Mouse (Mus musculus) liver, embryonic 12.5 days (tissue): ENCODE results near the gene Bicral. TPM values are rescaled to one million over a fixed set of nuclear protein-coding genes. Genes with fewer than 3 reads are reported as not detected.

Experiments used
- ATAC-seq: fragments of 200-750 bp; cut with Nextera tagmentation; 2 replicates; pipeline ENCODE4 v1.8.0; 2017; ENCODE audit warnings: moderate number of reproducible peaks, mild to moderate bottlenecking, moderate library complexity
- H3K27ac ChIP-seq: fragments of 300-500 bp; sonication (generic); 2 replicates; pipeline ENCODE4 v1.5.1; 2016; ENCODE audit warnings: mild to moderate bottlenecking
- H3K27me3 ChIP-seq: fragments of 300-500 bp; sonication (generic); replicated peaks from 2 replicates; pipeline ENCODE4 v1.6.1; 2016; ENCODE audit warnings: mild to moderate bottlenecking, moderate library complexity
- H3K36me3 ChIP-seq: fragments of 300-500 bp; sonication (generic); 2 replicates; pipeline ENCODE4 v1.6.1; 2016; ENCODE audit warnings: mild to moderate bottlenecking, moderate library complexity
- H3K4me1 ChIP-seq: fragments of 300-500 bp; sonication (generic); 2 replicates; pipeline ENCODE4 v1.6.1; 2016
- H3K4me2 ChIP-seq: fragments of 300-500 bp; sonication (generic); 2 replicates; pipeline ENCODE4 v1.6.1; 2016; ENCODE audit warnings: mild to moderate bottlenecking, moderate library complexity
- H3K4me3 ChIP-seq: fragments of 300-500 bp; sonication (generic); 2 replicates; pipeline ENCODE4 v1.5.1; 2016; ENCODE audit warnings: mild to moderate bottlenecking, moderate library complexity
- H3K9ac ChIP-seq: fragments of 300-500 bp; sonication (generic); 2 replicates; pipeline ENCODE4 v1.6.1; 2016; ENCODE audit warnings: mild to moderate bottlenecking, moderate library complexity
- H3K9me3 ChIP-seq: fragments of 300-500 bp; sonication (generic); replicated peaks from 2 replicates; pipeline ENCODE4 v1.6.1; 2016; ENCODE audit warnings: mild to moderate bottlenecking, moderate library complexity
- WGBS: fragments of 180-500 bp; shearing (Covaris S2); methylation state at CpG from one replicate; pipeline ENCODE4 v1.1.7; 2016; ENCODE audit not compliant: insufficient replicate concordance; 5-methylcytosine and 5-hydroxymethylcytosine counted together
- polyA plus RNA-seq: library from polyadenylated mRNA; unstranded; fragments of >200 nt; fragmentation: Nextera tagmentation; extraction: Ambion mirVana; gene quantifications from 2 replicates; pipeline ENCODE4 v1.2.1, GENCODE M21; 2016

The Bicral gene
- 4.8 and 5.2 TPM in 2 replicates for polyA plus RNA-seq

DNA sequence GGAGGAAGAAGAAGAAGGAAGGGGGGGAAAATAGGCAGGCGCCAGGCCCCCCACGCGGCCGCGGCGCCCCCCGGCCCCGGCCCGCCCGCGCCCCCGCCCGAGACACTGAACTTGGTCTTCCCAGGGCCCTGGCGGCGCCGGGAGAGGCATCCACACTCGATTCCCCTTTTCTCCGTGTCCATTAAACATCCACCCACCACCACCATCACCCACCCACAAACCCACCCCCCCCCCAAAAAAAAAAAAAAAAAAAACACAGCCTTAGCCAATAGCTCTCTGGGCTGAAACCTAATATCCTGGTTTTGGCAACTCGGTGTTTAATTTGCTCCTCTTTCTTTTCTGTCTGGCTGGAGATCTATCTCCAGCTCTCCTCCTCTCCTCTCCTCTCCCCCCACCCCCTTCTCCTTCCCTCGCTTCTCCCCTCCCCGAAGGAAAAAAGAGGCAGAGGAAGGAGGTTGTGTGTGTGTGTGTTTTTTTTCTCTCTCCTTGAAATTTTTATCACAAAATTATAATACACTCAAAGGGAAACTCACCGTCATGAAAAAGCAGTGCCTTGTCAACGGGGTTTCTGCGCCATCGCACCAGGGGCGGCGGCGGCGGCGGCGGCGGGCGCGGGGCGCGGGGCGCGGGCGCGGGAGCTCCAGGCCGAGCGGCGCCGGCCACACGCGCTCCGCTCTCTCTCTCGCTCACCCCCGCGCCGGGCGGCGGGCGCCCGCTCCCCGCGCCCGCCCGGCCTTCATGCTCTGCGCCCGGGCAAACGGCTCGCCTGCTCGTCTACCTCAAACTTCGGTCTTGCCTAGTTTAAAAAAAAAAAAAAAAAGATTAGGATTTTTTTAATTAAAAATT, at the start of gene Bicral:
Gene Bicral (minus strand): TSS at position 580 of the 846 bp plus-strand sequence.
- peak within 1 kb of the TSS; percentile 100 for H3K9ac ChIP-seq
- H3K4me1 ChIP-seq, result peaks cover 36% of the 10 kb centered on the region
- peak within 1 kb of the TSS; percentile 97 for H3K4me3 ChIP-seq
- peak within 1 kb of the TSS; percentile 99 for H3K27ac ChIP-seq
- under 1% methylated on average over 56 of the region's 65 CpGs for WGBS
- no peaks in the 10 kb centered on the region for H3K9me3 ChIP-seq
- H3K4me2 ChIP-seq, result peak within 1 kb of the TSS; percentile 74
- no peaks in the 10 kb centered on the region for H3K27me3 ChIP-seq
- H3K36me3 ChIP-seq, result no peaks in the 10 kb centered on the region
- ATAC-seq, result peak; percentile 33; the same call in 1 of the 2 replicates

DNA sequence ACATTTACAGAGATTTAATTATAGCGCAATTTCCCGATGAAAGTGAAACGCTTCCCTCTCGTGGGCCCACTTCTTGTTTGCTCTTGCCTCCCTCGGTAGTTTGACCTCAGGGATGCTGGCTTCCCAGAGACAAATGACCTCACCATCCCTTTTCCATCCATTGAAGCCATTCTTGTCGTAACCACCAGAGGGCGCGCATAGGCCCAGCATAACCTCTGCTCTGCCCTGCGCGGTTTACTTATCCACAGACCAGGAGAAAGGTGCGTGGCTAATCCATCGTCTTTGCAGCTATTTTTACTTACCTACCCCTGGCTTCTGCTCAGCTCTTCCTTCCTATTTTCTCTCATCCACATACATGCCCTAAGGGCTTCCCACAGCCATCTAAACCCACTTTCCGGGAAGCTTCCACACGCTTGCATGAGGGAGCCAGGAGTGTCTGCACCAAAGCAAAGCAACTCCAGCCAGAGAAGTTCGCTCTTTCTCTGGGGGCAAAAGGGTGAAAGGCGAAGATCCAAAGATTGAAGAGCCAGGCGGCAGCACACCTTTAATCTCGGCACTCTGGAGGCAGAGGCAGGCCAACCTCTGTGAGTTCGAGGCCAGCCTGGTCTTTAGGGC, 45.7 kb upstream of the Bicral start:
- 0 out of 2 replicates have a peak, but pooled peaks have one; percentile 51 for ATAC-seq
- no peaks in the 10 kb centered on the region for H3K27me3 ChIP-seq
- no peak overlapping the region for H3K4me3 ChIP-seq
- 18% methylated on average over 19 of the region's 19 CpGs for WGBS
- H3K36me3 ChIP-seq, result no peaks in the 10 kb centered on the region
- H3K9ac ChIP-seq, result no peak overlapping the region
- H3K9me3 ChIP-seq, result no peaks in the 10 kb centered on the region
- 0 out of 2 replicates have a peak, but pooled peaks cover 2% of the 10 kb centered on the region for H3K4me1 ChIP-seq
- H3K27ac ChIP-seq, result no peak overlapping the region
- H3K4me2 ChIP-seq, result 0 out of 2 replicates have a peak overlapping the region, but pooled peaks have one; percentile 20

DNA sequence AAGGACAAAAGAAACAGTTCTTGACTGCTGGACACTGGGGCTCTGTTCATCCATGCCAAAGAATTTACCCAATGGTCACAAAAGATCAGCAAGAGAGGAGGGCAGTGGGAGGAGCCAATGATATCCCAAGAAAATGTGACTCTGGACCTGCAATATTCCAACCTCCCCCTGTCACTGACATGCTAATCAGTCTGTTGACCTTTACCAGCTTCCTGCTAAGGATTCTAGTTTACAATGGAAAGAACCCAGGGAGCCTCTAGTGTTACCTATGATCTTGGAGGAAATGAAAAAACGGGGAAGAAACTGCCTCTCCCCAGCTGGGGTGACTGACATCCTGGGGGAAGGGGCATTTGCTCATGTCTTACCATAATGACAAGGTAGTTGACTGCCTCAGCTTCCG, 42.7 kb upstream of the Bicral start:
- 53% methylated on average over 2 of the region's 2 CpGs for WGBS

DNA sequence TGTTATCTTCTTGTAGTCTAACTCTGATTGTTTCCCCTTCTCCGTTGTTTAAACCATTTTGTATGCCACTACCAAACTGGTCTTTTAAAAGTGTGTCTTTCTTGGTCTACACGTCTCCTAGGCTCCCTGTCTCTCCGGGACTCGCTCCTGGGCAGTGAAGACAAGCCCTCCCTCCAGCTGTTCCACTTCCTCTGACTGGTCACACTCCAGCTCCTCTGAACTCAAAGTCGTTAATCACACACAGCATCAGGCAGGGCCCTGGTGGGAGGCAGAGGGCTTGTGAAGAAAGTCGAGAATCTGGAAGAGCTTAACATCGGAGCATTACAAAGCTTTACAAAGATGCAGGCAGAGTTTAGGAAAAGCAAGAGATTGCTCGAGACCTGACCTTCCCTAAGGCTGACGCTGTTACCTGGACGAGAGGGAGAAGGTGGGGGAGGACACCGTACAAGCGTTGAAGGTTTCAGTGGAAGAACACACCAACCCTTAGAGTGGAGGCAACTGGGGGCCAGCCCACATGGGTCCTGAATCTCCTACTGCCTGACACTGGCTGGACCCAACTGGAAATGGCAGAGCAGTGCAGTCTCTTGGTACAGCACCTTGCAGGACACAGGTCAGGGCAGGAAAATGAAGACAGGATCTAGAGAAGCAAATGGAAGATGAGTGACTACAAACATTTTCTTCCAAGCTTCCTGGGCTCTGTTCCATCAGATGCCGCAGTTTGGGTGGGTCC, 39.1 kb upstream of the Bicral start:
- no peak overlapping the region for H3K9ac ChIP-seq
- 0 out of 2 replicates have a peak, but pooled peaks cover 7% of the 10 kb centered on the region for H3K27me3 ChIP-seq
- 0 out of 2 replicates have a peak, but pooled peaks cover 2% of the 10 kb centered on the region for H3K9me3 ChIP-seq
- peaks cover 13% of the 10 kb centered on the region for H3K36me3 ChIP-seq
- H3K4me2 ChIP-seq, result no peak overlapping the region
- WGBS, result 45% methylated on average over 13 of the region's 13 CpGs
- no peak for ATAC-seq
- H3K4me1 ChIP-seq, result peaks cover 17% of the 10 kb centered on the region
- no peak overlapping the region for H3K4me3 ChIP-seq
- H3K27ac ChIP-seq, result no peak overlapping the region

More for the DNA sequence above, 42.7 kb upstream of the Bicral start:
- no peak overlapping the region for H3K4me3 ChIP-seq
- no peaks in the 10 kb centered on the region for H3K36me3 ChIP-seq
- H3K4me2 ChIP-seq, result no peak overlapping the region
- H3K4me1 ChIP-seq, result 0 out of 2 replicates have a peak, but pooled peaks cover 2% of the 10 kb centered on the region
- 0 out of 2 replicates have a peak, but pooled peaks cover 7% of the 10 kb centered on the region for H3K27me3 ChIP-seq
- H3K27ac ChIP-seq, result no peak overlapping the region
- no peak overlapping the region for H3K9ac ChIP-seq
- no peak for ATAC-seq
- 0 out of 2 replicates have a peak, but pooled peaks cover 2% of the 10 kb centered on the region for H3K9me3 ChIP-seq

DNA sequence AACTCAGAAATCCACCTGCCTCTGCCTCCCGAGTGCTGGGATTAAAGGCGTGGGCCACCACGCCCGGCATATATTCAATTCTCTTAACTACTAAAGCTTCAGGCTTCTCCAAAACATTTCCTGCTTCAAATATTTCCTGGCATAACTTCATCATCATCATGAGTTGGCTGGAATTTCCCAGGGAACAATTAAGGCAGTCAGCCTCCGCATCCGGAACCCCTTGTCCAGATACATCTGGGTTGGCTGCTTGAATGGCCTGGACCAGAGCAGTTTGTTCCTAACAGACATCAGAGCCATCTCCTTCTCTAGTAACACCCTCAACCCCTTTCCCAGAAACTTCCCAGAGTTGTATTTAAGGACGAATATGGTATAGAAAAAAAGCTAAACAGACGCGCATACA, 37.1 kb upstream of the Bicral start:
- no peak overlapping the region for H3K27ac ChIP-seq
- H3K4me3 ChIP-seq, result no peak overlapping the region
- 81% methylated on average over 9 of the region's 9 CpGs for WGBS
- no peak for ATAC-seq
- H3K36me3 ChIP-seq, result peaks cover 20% of the 10 kb centered on the region
- 0 out of 2 replicates have a peak, but pooled peaks cover 7% of the 10 kb centered on the region for H3K27me3 ChIP-seq
- H3K4me2 ChIP-seq, result no peak overlapping the region
- H3K9me3 ChIP-seq, result 0 out of 2 replicates have a peak, but pooled peaks cover 2% of the 10 kb centered on the region
- H3K4me1 ChIP-seq, result peaks cover 32% of the 10 kb centered on the region
- H3K9ac ChIP-seq, result no peak overlapping the region

DNA sequence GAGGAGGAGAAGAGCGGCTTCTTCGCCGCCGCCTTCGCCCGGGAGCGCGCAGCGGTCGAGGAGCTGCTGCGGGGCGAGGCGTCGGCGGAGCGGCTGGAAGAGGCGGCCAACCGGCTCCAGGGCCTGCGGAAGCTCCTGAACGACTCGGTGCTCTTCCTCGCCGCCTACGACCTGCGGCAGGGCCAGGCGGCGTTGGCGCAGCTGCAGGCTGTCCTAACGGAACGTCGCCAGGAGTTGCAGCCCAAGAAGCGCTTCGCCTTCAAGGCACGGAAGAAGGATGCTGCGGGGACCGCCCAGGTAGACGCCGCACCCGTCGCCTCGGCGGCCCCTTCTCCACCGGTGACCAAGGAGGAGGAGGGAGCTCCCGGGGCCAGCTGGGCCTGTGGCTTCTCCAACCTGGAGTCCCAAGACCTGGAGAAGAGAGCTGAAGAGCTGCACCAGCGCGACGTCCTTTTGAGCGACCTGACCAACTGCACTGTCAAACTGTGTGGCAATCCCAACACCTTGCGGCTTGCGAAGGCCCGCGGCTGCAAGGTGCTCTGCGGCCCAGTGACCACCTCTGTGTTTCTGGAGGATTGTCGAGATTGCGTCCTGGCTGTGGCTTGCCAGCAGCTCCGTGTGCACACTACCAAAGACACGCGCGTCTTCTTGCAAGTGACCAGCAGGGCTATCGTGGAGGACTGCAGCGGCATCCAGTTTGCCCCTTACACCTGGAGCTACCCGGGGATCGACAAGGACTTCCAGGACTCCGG, 32.7 kb upstream of the Bicral start:
- 5% methylated on average over 64 of the region's 64 CpGs for WGBS
- peak overlapping the region; percentile 96 for H3K4me2 ChIP-seq
- peak overlapping the region; percentile 88 for H3K4me3 ChIP-seq
- H3K4me1 ChIP-seq, result peaks cover 60% of the 10 kb centered on the region
- H3K36me3 ChIP-seq, result peaks cover 20% of the 10 kb centered on the region
- peak overlapping the region; percentile 86 for H3K27ac ChIP-seq
- H3K27me3 ChIP-seq, result no peaks in the 10 kb centered on the region
- peak; percentile 35 for ATAC-seq
- H3K9ac ChIP-seq, result peak overlapping the region; percentile 91
- no peaks in the 10 kb centered on the region for H3K9me3 ChIP-seq

DNA sequence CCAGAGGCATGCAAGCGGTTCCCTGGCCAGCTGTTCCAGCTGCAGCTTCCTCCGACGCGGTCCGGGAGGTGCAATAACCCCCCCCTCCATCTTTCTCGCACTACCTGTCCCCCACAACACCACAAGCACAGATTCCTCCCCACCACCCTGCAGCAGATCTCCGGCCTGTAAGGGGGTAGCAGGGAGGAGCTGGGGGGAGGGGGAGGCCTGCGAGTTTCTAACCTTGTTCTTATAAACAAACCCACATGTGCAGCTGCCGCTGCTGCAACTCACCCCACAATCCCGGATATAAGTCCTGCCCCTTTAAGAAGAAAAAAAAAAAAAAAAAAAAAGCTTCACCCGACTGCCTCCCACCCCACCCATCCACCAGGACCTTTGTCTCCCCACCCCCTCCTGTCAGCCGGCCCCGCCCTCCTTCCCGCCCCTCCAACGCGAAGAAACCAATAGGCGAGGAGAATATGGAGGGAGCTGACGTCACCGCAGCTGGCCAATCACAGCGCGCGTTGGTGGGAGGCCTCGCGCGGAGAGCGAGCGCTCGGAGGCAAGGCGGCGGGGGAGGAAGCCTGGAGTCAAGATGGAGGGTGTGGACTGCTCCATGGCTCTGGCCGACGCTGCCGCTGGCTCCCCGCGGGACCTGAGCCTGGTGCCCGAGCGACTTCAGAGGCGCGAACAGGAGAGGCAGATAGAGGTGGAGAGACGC, 32.0 kb upstream of the Bicral start, which contains the start of gene Tbcc:
Gene Tbcc (plus strand): TSS at position 569 of the 700 bp plus-strand sequence.
- under 1% methylated on average over 40 of the region's 40 CpGs for WGBS
- Histone ChIP-seq H3K9me3 (no peaks in the 10 kb centered on the region), H3K4me3 (peak within 1 kb of the TSS; percentile 88), H3K4me2 (peak within 1 kb of the TSS; percentile 99), H3K27me3 (no peaks in the 10 kb centered on the region), H3K27ac (peak within 1 kb of the TSS; percentile 93), H3K9ac (peak within 1 kb of the TSS; percentile 91), H3K4me1 (peaks cover 68% of the 10 kb centered on the region), H3K36me3 (peaks cover 20% of the 10 kb centered on the region)
- ATAC-seq, result peak; percentile 90

DNA sequence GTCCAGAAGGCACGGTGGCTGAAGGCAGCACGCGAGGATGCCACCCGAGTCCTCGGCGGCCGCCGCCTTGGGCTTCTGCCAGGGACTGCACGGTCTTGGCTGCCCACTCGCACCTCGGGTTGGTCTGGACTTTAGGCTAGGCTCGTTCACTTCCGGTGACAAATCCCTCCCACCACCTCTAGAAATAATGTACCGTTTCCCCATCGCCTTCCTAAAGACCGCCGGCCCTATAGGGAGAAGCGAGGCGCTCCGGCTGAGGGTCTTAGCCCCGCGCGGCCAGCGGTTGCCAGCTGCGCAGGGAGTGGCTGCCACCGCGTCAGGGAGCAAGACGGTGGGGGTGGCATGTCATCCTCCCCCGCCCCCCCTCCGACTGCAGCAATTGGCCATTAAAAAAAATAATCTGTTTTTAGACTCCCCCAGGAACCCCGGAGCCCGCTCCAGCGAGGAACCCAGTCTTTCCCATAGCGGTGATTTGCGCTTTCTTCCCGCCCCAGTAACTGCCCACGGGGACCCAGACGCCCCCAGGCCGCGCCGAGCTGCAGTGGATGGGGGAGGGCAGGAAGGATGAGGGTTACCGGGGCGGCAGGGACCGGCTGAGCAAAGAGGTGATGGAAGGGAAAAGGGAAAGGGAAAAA, 31.3 kb upstream of the Bicral start:
- Histone ChIP-seq H3K27me3 (no peaks in the 10 kb centered on the region), H3K36me3 (peaks cover 20% of the 10 kb centered on the region), H3K4me1 (peaks cover 75% of the 10 kb centered on the region), H3K9ac (peak overlapping the region; percentile 80), H3K4me2 (peak overlapping the region; percentile 99), H3K27ac (peak overlapping the region; percentile 93), H3K4me3 (peak overlapping the region; percentile 88), H3K9me3 (no peaks in the 10 kb centered on the region)
- 2% methylated on average over 43 of the region's 44 CpGs for WGBS
- ATAC-seq, result peak; percentile 11

DNA sequence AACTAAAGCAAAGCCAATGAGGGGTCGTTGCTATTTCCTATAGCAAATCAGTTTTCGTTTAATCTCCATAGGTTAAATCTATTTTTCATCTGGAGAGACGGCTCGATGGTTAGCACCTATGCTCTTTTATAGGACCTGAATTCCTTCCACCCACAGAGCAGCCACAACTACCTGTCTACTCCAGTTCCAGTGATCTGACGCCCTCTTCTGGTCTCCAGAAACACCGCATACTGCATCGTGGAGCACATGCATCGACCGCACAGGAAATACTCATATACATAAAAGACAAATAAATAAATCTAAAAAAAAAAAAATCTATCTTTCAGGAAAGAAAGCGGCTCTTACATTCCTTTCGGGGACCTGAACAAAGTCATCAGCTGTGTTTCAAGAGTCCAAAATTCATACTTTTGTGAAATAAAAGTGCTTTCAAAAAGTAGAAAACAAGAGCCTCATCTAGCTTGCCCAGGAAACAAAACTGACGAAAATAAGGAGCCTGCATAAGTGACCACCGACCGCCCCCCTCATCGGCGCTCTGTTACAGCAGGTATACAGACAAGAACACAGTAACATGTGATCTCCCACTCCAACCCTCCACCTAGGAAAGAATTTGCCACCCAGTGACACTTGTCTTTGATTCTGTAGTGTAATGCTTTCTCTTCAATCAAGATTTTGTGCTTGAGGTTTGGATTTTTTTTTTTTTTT, 30.4 kb upstream of the Bicral start:
- peaks cover 79% of the 10 kb centered on the region for H3K4me1 ChIP-seq
- H3K9me3 ChIP-seq, result no peaks in the 10 kb centered on the region
- peak overlapping the region; percentile 93; the same call in 1 of the 2 replicates for H3K27ac ChIP-seq
- H3K9ac ChIP-seq, result peak overlapping the region; percentile 80
- WGBS, result 19% methylated on average over 16 of the region's 16 CpGs
- no peaks in the 10 kb centered on the region for H3K27me3 ChIP-seq
- ATAC-seq, result no peak
- peaks cover 16% of the 10 kb centered on the region for H3K36me3 ChIP-seq
- peak overlapping the region; percentile 99 for H3K4me2 ChIP-seq
- peak overlapping the region; percentile 88 for H3K4me3 ChIP-seq
